Mouse (Mus musculus): Measurements from ENCODE around the gene Fam78a.

Fam78a gene

DNA sequence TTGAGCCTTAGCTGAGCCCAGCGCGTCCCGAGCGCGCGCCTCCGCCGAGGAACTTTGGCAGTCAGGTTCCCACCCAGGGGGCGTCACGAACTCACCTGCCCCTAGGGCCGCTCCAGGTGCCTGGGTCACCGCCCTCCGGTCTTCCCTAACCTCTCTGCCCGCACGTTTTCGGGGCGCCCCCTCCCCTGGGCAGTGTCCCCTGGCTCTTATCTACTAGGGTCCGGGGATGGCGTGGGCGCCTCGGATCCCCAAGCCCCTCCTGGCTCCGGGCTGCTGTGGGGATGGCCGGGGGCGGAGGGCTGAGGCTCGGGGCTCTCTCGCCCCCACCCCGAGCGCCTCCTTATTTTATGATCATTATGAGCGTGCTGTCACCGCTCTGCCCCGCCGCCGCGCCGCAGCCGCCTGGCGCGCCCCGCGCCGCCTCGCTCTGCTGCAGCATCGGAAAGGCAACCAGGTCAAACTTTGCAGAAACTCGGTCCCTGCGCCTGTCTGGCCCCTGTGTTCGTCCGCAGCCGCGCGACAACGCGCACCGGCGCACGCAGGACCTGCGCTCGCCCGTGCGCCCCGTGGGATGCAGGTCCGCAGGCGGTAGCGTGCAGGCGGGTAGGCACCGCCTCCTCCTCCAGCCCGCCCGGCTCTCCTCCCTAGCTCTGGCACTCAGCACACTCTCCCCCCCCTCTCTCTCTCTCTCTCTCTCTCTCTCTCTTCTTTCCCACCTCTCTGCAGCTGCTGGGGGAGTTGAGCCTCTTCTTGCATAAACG is at the start of gene Fam78a:
Gene Fam78a (minus strand): TSS at position 747 of the 761 bp plus-strand sequence.
- peak in 1 of 2 experiments; percentile 17 for DNase-seq (ENCODE audit: low spot score in 2 of 2)

DNA sequence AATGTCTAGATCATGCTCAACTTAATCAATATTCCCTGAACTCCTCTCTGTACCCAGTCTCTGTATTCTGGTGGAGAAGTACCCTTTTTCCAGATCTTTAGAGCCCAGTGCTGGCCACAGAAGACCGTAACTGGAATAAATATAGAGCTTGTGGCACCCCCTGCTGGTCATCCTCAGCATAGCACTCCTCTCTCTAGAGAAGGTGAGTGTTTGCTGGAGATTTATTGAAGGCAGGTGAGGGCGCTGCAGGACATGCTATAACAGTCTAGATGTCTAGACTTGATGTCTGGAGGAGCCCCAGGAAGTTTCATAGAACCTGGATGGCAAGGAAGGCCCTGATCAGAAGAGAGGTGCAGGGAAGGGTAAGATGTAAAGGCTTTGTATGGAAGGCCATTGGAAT is 49.4 kb upstream of the Fam78a start:
- DNase-seq (ENCODE audit: low spot score in 2 of 2): peak; percentile 66 to 87

DNA sequence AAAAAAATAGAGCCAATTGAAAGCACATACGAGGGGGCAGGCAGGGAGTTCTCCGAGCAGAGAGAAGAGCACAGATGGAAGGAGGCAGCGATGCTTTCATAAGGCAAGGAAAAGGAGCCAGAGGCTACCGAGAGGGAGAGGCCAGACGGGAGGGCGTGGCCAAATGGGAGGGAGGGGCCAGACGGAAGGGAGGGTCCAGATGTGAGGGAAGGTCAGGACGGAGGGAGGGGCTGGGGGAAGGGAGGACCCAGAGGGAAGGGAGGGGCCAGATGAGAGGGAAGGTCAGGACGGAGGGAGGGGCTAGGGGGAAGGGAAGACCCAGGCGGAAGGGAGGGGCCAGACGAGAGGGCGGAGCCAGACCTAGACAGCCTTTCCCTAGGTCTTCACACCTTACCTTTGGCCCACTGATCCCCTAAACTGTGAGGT is 47.9 kb upstream of the Fam78a start:
- DNase-seq (ENCODE audit: low spot score in 2 of 2): peak in 1 of 2 experiments; percentile 48

DNA sequence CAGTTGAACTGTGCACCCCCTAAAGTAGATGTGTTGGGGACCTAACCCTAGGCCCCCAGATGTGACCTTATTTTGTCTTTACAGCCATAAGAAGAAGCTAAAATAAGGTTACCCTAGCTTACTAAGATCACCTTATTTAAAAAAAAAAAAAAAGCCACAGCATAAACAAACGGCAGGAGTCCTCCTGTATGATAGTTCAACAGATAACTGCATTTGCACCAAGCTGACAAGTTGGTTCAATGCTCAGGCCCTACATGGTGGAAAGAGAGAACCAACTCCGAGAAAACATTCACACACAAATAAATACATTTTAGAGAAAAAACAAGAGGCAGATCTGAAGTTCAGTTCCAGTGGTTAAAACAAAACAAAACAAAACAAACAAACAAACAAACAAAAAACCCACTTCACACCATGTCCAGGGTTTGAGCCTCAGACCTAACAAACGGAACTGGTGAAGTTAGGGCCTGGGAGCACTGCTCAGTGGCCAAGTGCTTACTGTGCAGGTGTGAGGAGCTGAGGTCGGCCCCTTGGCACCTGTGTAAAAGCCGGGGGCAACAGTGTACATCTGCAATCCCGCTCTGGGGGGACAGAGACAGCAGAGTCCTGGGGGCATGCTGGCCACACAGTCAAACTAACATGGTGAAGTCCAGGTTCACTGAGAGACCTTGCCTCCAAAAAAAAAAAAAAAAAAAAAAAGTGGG is 47.4 kb upstream of the Fam78a start:
- no peak for DNase-seq (ENCODE audit: low spot score in 2 of 2)

DNA sequence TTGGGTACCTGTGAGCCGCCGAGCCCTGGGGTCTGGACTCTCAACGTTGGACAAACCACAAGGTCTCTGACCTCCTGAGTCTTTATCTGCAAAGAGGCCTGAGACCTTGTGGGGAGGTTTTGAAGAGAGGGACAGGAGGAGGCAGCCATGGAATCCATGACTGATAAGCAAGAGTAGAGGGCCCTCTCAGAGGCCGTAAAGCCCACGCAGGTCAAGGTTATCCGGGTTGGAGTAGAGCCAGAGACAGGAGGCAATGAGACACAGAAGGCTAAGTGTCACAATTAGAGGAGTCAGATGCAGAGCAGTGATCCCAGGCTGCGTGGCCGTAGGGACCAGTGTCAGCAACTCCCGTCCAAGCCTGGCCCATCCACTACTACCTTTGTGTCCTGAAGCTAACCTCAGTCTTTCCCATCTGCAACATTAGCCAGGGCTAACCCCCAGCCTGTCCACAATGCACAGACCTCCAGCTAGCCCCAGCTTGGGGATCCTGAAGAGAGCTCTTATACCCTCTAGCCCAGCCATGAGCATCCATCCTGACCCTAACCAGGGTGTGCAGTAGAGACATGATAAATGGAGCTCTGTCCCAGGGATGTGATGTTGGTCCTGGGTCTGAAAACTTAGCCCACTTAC is 46.7 kb upstream of the Fam78a start:
- DNase-seq (ENCODE audit: low spot score in 2 of 2): no peak

DNA sequence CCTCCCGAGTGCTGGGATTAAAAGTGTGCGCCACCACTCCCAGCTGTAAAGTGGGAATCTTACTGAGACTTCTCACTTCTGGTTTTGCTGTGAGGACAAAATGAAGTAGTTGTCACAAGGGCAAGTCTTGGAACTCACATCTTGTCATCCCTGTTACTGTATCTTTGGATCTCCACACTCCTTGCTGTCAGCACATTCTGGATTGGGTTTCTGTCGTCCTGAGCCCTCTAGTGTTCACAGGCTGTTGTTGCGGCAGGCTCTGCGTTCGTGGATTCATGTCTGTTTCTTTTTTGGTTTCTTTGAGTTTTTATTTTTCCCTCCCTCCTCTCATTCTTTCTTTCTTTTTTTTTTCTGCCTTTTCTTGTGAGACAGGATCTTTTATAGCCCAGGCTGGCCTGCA is 45.8 kb upstream of the Fam78a start:
- DNase-seq (ENCODE audit: low spot score in 2 of 2): no peak

DNA sequence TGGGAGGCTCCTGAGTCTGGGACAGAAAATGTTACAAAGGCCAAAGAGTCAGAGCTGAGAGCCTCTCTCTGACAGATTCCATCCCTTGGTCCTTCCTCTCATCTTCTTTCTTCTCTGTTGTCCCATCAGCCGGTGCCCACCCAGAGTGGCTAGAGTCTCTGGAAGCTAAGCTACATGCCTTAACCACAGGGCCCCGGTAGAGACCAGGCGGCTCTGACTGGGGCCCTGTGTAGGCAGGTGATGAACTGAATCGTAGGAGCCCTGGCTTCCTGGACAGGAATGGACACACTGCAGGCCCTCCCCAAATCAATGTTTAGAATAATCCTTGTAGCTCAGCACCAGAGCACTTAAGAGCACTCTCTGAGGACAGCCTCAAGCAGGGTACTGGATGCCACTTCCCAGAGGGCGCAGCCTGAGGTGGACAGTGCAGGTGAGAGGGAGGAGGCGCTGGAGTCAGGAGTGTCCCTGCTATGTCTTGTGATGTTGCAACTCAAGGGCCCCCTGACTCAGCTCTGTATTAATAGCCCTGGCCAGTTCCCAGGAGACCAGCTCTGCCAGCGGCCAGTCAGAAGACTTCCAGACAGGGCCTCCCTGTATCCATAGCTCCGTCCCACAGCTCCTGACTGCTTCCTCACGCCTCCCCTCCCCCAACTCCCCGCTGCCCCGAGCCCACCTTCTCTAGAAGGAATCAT is 44.9 kb upstream of the Fam78a start:
- no peak for DNase-seq (ENCODE audit: low spot score in 2 of 2)

DNA sequence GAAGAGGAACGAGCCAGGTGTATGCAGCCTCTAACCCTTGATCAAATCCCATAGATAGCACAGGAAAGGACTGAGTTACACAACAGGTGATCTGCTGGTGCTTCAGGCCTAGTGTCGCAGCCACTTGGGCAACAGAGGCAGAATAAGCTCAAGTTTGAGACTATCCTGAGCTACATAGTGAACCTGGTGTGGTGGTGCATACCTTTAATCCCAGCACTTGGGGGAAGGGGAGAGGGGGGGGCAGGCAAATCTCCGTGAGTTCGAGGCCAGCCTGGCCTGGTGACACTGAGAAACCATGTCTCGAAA is 43.8 kb upstream of the Fam78a start:
- DNase-seq (ENCODE audit: low spot score in 2 of 2): no peak

DNA sequence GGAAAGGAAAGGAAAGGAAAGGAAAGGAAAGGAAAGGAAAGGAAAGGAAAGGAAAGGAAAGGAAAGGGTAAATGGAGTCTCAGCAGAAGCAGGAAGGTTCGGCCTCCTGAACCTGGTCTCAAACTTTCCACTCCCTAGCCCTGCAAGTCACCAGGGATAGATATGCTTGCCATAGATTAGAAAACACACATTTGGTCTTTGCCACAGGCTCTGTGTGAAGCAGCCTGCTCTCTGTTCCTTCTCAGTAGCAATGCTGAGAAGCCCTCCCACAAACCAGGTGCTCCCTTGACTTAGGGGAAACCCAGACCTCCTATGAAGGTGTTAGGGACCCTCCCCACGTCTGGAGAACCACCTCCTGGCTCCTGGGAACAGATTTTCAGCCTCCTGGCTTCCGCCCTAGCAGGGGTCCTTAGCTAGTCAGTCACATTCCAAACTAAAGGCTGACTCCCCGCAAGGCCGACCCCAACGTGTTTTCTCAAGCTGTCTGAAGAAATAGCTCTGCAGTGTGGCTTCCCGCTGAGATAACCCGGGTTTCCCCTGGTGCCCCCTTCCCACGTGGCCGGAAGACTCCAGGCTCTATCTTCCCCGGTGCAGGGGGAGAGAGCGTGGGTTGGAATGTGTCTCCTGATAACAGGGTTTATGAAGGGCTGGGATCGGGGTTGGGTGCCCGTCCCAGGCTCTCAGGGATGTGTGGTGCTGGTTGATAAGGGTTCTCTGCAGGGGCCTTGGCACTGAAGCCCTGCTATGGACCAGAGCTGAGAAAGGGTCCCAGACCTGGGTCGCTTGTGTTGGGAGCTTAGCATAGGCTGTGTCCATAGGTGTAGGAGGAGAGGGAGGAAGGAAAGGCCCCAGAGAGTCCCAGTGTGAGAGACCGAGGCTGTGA is 43.2 kb upstream of the Fam78a start:
- DNase-seq (ENCODE audit: low spot score in 2 of 2): no peak

DNA sequence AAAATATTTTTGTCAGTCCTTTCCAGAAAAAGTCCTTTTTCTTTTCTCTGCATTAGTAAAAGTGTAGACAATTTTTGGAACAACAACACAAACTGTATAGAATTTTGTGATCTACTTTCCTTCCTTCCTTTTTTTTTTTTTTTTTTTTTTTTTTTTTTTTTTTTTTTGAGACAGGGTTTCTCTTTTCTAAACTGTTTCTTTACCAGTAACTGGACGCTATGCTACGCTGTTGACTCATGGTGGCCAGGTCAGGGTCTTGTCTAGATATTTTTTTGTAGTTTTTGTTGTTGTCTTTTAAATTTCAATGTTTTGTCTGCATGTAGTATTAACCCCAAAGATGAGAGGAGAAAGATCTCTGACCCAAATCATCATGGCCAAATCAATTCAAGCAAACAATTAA is 37.1 kb upstream of the Fam78a start:
- DNase-seq (ENCODE audit: low spot score in 2 of 2): no peak

DNA sequence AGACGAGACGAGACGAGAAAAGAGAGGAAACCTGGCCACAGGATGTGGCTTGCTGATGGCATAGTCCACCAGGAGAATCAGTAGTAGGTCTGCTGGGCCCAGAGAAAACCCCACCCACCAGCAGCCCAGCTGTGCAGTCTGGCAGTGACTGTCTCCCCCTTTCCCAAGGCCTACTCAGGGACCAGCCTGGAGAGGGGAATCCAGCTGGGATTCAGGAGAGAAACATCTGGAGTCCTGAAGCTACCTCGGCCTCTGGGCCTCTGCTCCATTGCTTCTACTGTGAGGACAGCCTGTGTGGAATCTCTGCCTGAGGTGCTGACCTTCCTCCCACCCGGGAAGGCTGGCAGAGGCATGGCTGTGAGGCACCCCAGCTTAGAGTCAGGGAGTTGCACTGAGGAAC is 36.5 kb upstream of the Fam78a start:
- no peak for DNase-seq (ENCODE audit: low spot score in 2 of 2)

DNA sequence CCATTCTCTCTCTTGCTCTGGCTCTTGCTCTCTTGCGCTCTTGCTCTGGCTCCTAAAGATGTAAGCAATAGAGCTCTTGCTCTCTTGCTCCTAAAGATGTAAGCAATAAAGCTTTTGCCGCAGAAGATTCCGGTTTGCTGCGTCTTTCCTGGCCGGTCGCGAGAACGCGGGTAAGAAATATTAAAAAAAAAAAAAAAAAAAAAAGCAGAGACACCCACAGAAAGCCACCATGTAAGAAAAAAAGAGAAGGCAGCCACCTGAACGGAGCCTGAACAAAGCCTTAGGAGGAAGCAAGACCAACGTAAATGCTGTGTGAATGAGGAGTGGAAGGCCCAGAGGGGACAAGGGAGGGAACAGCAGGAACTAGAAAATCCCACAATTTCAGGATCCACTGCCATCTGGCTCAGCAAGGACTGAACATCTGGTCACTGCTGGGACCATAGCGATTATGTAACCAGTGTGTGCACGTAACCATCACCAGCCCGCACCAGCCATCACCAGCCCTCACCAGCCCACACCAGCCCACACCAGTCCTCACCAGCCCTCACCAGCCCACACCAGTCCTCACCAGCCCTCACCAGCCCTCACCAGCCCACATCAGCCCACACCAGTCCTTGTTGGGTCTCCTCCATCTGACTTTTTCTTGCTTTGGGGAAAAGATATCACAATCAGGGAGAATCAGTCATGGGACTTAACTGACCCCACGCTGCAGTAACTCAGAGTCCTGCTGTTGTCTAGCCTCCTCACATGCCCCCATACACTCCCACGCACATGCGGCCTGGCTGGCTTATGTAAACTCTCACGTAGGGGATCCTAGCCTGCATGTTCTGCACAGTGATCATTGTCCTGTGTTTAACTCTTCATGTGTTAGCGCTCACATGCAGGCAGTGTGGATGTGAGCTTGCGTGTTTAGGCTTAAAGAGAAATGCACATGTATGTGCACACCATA is 35.4 kb upstream of the Fam78a start:
- no peak for DNase-seq (ENCODE audit: low spot score in 2 of 2)

DNA sequence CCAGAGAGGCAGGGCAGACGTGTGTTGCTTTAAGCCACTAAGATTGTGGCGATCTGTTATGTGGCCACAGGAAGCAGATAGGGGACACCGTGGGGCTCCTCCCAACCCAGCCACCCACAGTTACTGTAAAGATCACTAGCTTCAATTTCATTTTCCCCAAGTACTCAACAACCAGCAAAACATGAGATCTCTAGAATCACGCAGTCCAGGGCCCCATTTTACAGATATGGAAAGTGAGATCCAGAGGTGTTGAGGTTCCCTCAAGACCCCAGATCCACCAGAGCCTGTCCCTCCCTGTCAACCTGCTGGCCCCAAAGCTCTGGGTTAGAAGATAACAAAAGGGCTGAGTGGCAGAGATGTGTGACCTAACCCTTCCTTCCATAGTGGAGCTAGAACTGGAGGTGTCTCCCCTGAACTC is 31.2 kb upstream of the Fam78a start:
- no peak for DNase-seq (ENCODE audit: low spot score in 2 of 2)

DNA sequence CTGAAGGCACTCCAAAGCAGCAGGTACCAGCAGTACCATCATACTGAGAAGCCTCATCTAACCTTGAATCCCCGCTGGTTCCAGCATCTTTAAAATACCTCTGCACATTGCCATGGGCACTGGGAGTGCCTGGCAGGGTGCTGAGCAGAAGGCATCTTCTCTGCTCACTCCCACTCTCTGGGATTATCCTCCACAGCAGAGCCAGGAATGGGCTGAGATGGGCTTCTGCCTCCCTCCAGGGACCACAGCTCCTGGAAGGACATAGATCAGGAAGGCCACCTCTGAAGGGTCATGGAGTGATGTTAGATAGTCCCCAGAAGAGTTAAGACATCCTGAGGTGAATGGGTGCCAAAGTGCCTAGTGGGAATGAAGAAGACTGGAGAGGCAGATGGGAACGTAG is 27.9 kb upstream of the Fam78a start:
- DNase-seq (ENCODE audit: low spot score in 2 of 2): no peak

DNA sequence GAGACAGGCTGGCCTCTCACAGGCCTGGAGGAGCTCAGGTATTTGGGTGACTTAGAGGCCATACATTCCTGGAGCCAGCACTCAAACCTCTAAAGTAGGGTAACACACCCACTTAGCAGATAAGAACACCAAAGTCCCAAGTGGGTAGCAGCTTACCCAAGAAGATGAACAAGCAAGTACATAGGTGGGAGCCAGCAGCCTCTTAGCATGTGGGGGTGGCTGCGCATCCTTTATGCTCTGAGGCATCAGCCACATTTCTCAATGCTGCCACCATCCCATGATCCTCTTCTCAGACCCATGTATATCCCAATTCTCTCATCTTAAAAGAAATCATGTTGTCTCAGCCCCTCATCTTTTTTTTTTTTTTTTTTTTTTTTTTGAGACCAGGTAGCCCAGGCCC is 26.6 kb upstream of the Fam78a start:
- DNase-seq (ENCODE audit: low spot score in 2 of 2): no peak

DNA sequence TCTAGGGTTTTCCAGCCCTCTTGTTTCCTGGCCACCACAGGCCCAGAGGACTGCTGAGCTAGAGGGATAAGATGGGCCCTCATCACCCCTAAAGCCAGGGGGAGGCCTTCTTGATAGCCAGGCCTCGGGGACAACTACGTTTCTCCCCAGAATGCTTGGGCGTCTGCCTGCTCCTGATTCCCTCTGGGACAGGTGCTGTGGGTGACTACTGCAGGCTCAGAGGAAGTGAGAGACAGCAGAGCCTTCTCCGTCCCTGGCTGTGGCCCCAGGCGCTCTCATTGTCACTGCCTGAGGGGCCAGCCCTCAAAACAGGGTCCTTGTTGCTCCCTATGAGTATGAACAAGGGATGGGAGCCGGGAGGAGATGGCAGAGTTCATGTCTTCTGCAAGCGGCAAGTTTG is 21.3 kb upstream of the Fam78a start:
- DNase-seq (ENCODE audit: low spot score in 2 of 2): no peak

DNA sequence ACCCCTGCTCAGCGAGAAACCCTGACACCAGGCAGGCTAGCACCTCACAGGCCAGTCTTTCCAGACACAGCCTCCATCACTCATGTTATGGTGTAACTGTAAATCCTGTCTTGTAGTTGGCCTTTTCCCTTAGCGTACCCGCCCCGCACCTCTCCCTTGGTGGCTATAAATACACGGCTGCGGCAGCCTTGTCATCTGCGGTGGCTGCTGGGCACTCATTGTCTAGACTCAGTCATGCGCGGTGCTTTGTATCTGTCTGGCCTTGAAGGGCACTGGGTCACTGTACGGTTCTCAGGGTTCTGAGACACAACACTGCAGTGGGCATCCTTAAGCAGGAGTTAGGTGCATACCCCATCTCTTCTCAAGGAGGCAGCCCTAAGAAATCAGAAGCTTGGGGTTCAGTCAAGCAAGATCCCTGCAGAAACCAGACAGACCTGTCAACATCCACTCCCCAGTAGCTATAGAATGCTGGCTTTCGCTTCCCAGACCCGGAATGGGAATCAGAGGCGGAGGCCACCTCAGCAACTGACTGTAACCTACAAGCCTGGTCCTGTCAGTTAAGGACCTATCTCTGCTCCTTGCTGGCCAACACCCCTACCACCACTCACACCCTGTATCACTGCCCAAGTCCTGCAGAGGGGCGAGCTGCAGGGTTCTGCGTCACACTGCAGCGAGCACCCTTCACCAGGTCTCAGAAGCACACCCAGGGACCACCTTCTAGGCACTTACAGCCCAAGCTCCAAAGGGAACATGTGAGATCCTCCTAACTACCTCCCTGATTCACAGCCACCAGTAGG is 20.7 kb upstream of the Fam78a start:
- DNase-seq (ENCODE audit: low spot score in 2 of 2): no peak

DNA sequence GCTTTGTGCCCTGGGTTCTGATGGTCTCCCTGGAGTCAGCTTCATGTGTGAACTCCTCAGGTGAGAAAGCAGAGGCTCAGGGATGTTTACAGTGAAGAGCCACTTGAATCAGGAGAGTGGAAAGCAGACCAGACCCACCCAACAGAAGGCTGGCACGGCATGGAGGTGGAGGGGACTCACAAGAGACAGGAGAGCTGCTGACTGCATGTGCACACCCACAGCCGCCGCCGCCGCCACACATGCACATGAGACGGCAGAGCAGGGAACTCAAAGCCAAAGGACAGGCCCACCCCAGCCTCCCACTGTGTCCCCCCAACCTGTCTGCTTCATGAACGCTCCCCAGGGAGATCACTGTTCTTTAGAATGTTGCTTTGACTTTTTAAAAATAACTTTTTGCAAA is 19.5 kb upstream of the Fam78a start:
- no peak for DNase-seq (ENCODE audit: low spot score in 2 of 2)

DNA sequence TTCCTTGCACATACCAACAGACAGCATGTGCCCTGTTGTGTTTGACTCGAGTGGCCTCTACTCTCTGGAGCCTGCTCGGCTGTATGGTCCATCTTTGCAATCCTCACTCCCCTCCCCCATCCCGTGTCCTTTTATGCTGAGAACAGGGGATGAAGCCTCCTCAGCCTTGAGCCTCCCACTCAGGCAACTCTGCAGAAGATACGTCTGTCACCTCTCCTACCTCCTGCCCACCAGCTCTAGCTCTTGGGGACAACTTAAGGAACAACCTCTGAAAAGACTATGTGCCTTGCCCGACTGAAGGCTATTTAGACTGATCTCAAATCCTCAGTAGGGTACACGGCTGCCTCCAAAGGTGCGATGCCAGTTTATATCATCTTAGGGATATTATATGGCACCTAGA is 18.9 kb upstream of the Fam78a start:
- DNase-seq (ENCODE audit: low spot score in 2 of 2): no peak

DNA sequence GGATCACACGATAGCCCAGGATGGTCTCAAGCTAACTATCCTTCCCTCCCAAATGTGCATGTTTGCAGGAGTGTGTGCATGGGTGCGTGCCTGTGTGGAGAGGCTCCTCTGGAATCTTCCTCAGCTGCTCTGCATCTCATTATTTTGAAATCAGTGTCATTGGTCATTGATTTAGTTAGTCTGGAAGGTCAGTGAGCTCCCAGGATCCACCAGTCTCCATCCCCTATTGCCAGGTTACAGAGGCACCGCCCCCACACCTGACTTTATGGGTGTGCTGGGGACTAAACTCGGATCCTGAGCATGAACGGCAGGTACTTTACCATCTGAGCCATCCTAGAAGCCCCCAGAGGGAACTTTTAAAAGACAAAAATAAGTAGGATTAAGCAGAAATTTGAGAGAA is 18.3 kb upstream of the Fam78a start:
- DNase-seq (ENCODE audit: low spot score in 2 of 2): no peak
